Mouse (Mus musculus) spleen, adult 2 months (tissue): ENCODE results near the gene Cyp26b1.

Experiments
- CTCF ChIP-seq: fragments of 200-500 bp; IDR thresholded peaks from 2 replicates; pipeline ENCODE4 v1.5.1; 2011; ENCODE audit warnings: mild to moderate bottlenecking, inconsistent platforms; ENCODE audit not compliant: insufficient read depth, insufficient read length, insufficient replicate concordance; ENCODE audit errors: extremely low read depth
- POLR2A ChIP-seq: fragments of 200-500 bp; IDR thresholded peaks from 2 replicates; pipeline ENCODE4 v1.6.1; 2011; ENCODE audit warnings: low read depth, low read length, inconsistent platforms

DNA sequence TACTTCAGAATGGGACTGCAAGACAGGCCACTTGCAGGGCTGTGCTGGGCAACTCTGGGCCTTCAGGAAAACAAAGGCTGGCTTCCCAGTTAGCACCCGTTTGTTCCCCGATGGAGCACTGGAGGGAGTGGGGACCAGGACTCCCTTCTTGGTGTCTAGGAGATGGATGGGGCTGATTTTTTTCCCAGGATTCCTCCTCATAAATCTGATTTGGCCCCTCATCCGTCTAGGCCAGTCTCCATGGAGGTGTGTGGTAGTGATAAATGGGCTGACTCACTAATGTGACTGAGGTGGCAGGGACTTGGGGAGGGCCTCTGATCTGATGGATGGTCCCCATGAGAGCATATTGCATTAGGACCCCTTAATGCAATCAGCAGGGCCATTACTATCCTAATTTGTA, 5.0 kb upstream of the Cyp26b1 start:
- TF ChIP-seq CTCF (no peak), POLR2A (no peak)
